Mouse (Mus musculus) forebrain, embryonic 15.5 days (tissue): ENCODE measurements around the gene Pygl. TPM values are rescaled to one million over a fixed set of nuclear protein-coding genes. Genes with fewer than 3 reads are reported as not detected.
"Not testable (repeated sequence)": the region's sequence is repeated elsewhere in the genome, so short reads cannot be mapped to it uniquely, and the experiment has no call there.

Experiments
- ATAC-seq: fragments of 200-750 bp; cut with Nextera tagmentation; replicated peaks from 2 replicates; pipeline ENCODE4 v1.8.0; 2017; ENCODE audit warnings: mild to moderate bottlenecking, moderate TSS enrichment, moderate library complexity
- H3K27ac ChIP-seq: fragments of 300-500 bp; sonication (generic); replicated peaks from 2 replicates; pipeline ENCODE4 v1.5.1; 2015; ENCODE audit warnings: mild to moderate bottlenecking, inconsistent platforms
- H3K27me3 ChIP-seq: fragments of 300-500 bp; sonication (generic); 2 replicates; pipeline ENCODE4 v1.6.1; 2015; ENCODE audit warnings: inconsistent platforms
- H3K36me3 ChIP-seq: fragments of 300-500 bp; sonication (generic); 2 replicates; pipeline ENCODE4 v1.6.1; 2015; ENCODE audit warnings: mild to moderate bottlenecking, inconsistent platforms
- H3K4me1 ChIP-seq: fragments of 300-500 bp; sonication (generic); 2 replicates; pipeline ENCODE4 v1.6.1; 2015; ENCODE audit warnings: inconsistent platforms
- H3K4me2 ChIP-seq: fragments of 300-500 bp; sonication (generic); replicated peaks from 2 replicates; pipeline ENCODE4 v1.6.1; 2015; ENCODE audit warnings: mild to moderate bottlenecking, inconsistent platforms
- H3K4me3 ChIP-seq: fragments of 300-500 bp; sonication (generic); 2 replicates; pipeline ENCODE4 v1.5.1; 2015; ENCODE audit warnings: mild to moderate bottlenecking, inconsistent platforms
- H3K9ac ChIP-seq: fragments of 300-500 bp; sonication (generic); replicated peaks from 2 replicates; pipeline ENCODE4 v1.6.1; 2015; ENCODE audit warnings: mild to moderate bottlenecking, inconsistent platforms
- H3K9me3 ChIP-seq: fragments of 300-500 bp; sonication (generic); 2 replicates; pipeline ENCODE4 v1.6.1; 2016; ENCODE audit warnings: inconsistent platforms
- WGBS: fragments of 180-500 bp; shearing (Covaris S2); methylation state at CpG from one replicate; pipeline ENCODE4 v1.1.7; 2015; ENCODE audit warnings: mixed read lengths; 5-methylcytosine and 5-hydroxymethylcytosine counted together
- polyA plus RNA-seq: library from polyadenylated mRNA; unstranded; fragments of >200 nt; fragmentation: Nextera tagmentation; extraction: Ambion mirVana; gene quantifications from 2 replicates; pipeline ENCODE4 v1.2.1, GENCODE M21; 2015

The Pygl gene
- polyA plus RNA-seq, 1 experiment from 2014 or later, result 6.7 TPM

DNA sequence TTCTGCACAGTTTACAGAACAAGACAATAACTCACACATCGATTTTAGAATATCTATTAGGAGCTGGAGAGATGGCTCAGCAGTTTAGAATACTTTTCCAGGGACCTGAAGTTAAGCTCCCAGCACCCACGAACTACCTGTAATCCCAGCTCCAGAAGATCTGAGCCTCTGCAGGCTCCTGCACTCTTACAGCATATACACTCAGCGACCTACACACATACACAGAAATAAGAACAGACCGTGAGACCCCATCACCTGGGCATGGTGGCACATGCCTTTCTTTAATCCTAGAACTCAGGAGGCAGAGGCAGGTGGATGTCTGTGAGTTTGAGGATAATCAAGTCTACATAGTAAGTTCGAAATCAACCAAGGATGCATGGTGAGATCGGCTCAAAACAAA, 85.7 kb downstream of the Pygl start:
- Histone ChIP-seq H3K4me3 (no peak overlapping the region), H3K9ac (no peak overlapping the region), H3K36me3 (no peaks in the 10 kb centered on the region), H3K27ac (no peak overlapping the region), H3K27me3 (no peaks in the 10 kb centered on the region), H3K4me2 (no peak overlapping the region), H3K4me1 (peaks cover 16% of the 10 kb centered on the region), H3K9me3 (no peaks in the 10 kb centered on the region)
- ATAC-seq, result no peak
- 89% methylated on average over 6 of the region's 6 CpGs for WGBS

- 50% methylated on average over 20 of the region's 20 CpGs for WGBS
- no peak for ATAC-seq
These were observed 86.4 kb downstream of the Pygl start for GRCm38 (mm10) chr12:70144637-70145448.

DNA sequence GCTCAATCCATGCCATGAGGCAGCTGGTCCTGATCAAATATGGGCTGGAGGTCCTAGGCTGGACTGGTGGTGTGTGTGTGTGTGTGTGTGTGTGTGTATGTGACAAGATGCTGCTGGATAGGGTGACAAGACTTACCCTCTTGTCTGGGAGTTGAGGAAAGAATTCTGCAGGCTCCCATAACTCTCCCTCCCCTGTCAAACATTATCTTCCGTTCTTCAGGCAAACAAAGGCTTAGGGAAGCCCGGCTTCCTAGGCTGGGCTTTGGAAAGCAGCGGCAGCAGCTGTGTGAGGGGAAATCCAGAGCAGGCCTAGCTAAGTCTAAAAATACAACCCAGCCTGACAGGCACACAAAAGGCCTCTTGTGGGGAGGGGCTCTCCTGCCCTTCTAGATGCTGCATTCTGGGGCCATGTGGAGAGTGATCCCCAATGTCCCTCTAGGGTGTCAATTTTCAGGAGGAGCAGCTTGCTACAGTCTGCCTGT, 87.1 kb downstream of the Pygl start:
- H3K36me3 ChIP-seq, H3K27me3 ChIP-seq, H3K4me3 ChIP-seq, H3K9me3 ChIP-seq, H3K4me2 ChIP-seq, H3K9ac ChIP-seq: not testable (repeated sequence)
- 0 out of 2 replicates have a peak, but pooled peaks have one; percentile 15 for ATAC-seq
- WGBS, result 28% methylated on average over 3 of the region's 3 CpGs
- Histone ChIP-seq H3K27ac (peak overlapping the region; percentile 42), H3K4me1 (peaks cover 16% of the 10 kb centered on the region)

More at GRCm38 (mm10) chr12:70144637-70145448, 86.4 kb downstream of the Pygl start:
- no peaks in the 10 kb centered on the region for H3K27me3 ChIP-seq
- H3K27ac ChIP-seq, result peak overlapping the region; percentile 42
- H3K9ac ChIP-seq, result no peak overlapping the region
- H3K4me2 ChIP-seq, result no peak overlapping the region
- H3K36me3 ChIP-seq, result no peaks in the 10 kb centered on the region
- peaks cover 16% of the 10 kb centered on the region for H3K4me1 ChIP-seq
- no peaks in the 10 kb centered on the region for H3K9me3 ChIP-seq
- no peak overlapping the region for H3K4me3 ChIP-seq

DNA sequence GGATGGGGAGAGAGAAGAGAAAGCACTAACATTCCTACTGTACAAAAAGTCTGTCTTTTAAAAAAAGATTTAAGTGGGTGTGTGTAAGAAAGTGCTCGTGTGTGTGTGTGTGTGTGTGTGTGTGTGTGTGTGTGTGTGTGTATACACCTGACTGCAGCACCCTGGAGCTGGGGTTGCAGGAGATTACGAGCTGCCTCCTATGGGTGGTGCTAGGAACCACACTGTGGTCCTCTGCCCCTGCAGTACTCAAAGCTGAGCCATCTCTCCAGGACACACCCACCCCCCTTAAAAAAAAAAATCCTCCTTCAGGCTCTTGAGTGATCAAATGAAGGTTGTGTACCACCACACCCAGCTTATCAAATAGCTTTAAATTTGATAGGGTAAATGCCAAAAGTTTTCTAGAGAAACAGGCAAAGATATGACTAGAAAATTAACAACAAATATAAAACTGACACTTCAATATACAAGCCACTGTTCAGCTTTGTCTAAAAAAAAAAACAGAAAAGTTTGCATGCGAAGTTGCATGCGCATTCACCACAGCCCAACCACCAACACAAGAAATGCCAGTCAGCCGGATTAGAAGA, 90.2 kb downstream of the Pygl start:
- peaks cover 7% of the 10 kb centered on the region; the same call in 1 of the 2 replicates for H3K4me1 ChIP-seq
- H3K27ac ChIP-seq, result no peak overlapping the region
- no peaks in the 10 kb centered on the region for H3K36me3 ChIP-seq
- no peak for ATAC-seq
- no peak overlapping the region for H3K9ac ChIP-seq
- H3K9me3 ChIP-seq, result no peaks in the 10 kb centered on the region
- H3K4me3 ChIP-seq, result no peak overlapping the region
- no peak overlapping the region for H3K4me2 ChIP-seq
- H3K27me3 ChIP-seq, result no peaks in the 10 kb centered on the region
- 89% methylated on average over 5 of the region's 5 CpGs for WGBS

Other genes starting within 250 kb of the Pygl start
- gene Sav1, start 244.5 kb downstream of the Pygl start, polyA plus RNA-seq, result 4.1 TPM in 2 replicates
- gene Nin, start 117.8 kb downstream of the Pygl start, polyA plus RNA-seq, result 33.5 and 34.9 TPM in 2 replicates
- gene Abhd12b, start 77.3 kb downstream of the Pygl start, polyA plus RNA-seq, result not detected in 2 replicates
- 45.4 and 51.8 TPM in 2 replicates for gene Trim9, start 116.1 kb upstream of the Pygl start, polyA plus RNA-seq
- gene Tmx1, start 221.6 kb upstream of the Pygl start, polyA plus RNA-seq, result 118 and 130 TPM in 2 replicates